ENCODE assay signal across 7 mouse cellular contexts in the genomic region with DNA sequence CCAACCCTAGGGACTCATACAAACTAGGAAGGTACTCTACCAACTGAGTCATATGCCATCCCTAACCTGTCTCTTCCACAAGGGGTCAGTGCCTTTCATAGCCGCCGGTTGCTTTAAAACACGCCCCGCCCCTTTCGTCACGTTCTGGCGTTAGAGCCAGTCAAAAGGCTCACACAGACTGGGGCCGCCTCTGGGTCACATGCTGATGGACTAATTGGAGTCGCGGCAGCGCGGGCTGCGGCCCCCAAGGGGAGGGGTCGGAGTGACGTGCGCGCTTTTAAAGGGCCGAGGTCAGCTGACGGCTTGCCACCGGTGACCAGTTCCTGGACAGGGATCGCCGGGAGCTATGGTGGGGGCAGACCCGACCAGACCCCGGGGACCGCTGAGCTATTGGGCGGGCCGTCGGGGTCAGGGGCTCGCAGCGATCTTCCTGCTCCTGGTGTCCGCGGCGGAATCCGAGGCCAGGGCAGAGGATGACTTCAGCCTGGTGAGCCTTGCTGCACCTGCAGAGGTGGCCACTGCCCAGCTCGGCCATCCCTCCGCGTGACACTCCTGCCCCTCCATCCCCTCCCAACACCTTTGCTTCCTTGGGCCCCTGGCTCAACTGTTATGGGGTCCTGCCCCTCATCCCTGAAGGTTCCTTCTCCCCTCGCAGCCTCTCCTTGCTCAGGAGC. TPM values are rescaled to one million over a fixed set of nuclear protein-coding genes. Genes with fewer than 3 reads are reported as not detected.
DNase-seq lines count a peak whose midpoint lies in the region; ATAC-seq and TF ChIP-seq lines count a peak whose summit lies in the region.

A gene (plus strand): TSS at position 193 of the 674 bp plus-strand sequence.

- peak within 1 kb of the TSS; percentile 82 for H3K4me3 ChIP-seq in embryonic facial prominence, embryonic 10.5 days
- H3K4me3 ChIP-seq in intestine, postnatal 0 days (ENCODE audit: low read depth, low read length) = peak within 1 kb of the TSS; percentile 77
- H3K4me3 ChIP-seq in midbrain, embryonic 12.5 days = peak within 1 kb of the TSS; percentile 72
- H3K4me3 ChIP-seq in small intestine, adult 2 months (ENCODE audit: low read depth, low read length) = peak within 1 kb of the TSS; percentile 81

- peak within 1 kb of the TSS; percentile 77 for H3K9ac ChIP-seq in intestine, postnatal 0 days (ENCODE audit: low read depth, low read length)
- peak within 1 kb of the TSS; percentile 83 for H3K9ac ChIP-seq in midbrain, embryonic 12.5 days (replicated peaks)

- intact Hi-C loops in left cerebral cortex, postnatal 4 days (cut with DNase I) = no loop called here

- H3K27ac ChIP-seq in embryonic facial prominence, embryonic 10.5 days (replicated peaks) = peak within 1 kb of the TSS; percentile 85
- peak within 1 kb of the TSS; percentile 80 for H3K27ac ChIP-seq in intestine, postnatal 0 days (ENCODE audit: low read depth, low read length)
- H3K27ac ChIP-seq in midbrain, embryonic 12.5 days (replicated peaks) = 0 out of 2 replicates have a peak within 1 kb of the TSS, but pooled peaks have one; percentile 15
- peak within 1 kb of the TSS; percentile 10; the same call in 1 of the 2 replicates for H3K27ac ChIP-seq in small intestine, adult 2 months (ENCODE audit: insufficient read depth, low read depth, low read length)

- under 1% methylated on average over 38 of the region's 38 CpGs for WGBS in embryonic facial prominence, embryonic 10.5 days
- under 1% methylated on average over 34 of the region's 38 CpGs for WGBS in intestine, postnatal 0 days
- under 1% methylated on average over 37 of the region's 38 CpGs for WGBS in midbrain, embryonic 12.5 days
- WGBS in small intestine, adult 2 months = under 1% methylated on average over 38 of the region's 38 CpGs

- peaks cover 37% of the 10 kb centered on the region for H3K4me1 ChIP-seq in embryonic facial prominence, embryonic 10.5 days
- no peaks in the 10 kb centered on the region for H3K4me1 ChIP-seq in intestine, postnatal 0 days (replicated peaks; ENCODE audit: control insufficient read depth, insufficient read depth, low read length)
- peaks cover 9% of the 10 kb centered on the region for H3K4me1 ChIP-seq in midbrain, embryonic 12.5 days
- H3K4me1 ChIP-seq in small intestine, adult 2 months (ENCODE audit: control insufficient read depth, insufficient read depth, insufficient read length, low read length) = peaks cover 16% of the 10 kb centered on the region

- peak; percentile 98 for DNase-seq in adrenal gland, postnatal 10 days
- peak; percentile 97 for DNase-seq in embryonic facial prominence, embryonic 10.5 days (ENCODE audit: low spot score)
- DNase-seq in gonadal fat pad, adult 2 months (ENCODE audit: low read depth) = peak; percentile 85
- peak; percentile 99 for DNase-seq in left cerebral cortex, postnatal 4 days

- TF ChIP-seq POLR2A in small intestine, adult 2 months (IDR thresholded peaks at IDR 0.05; ENCODE audit: low read depth, low read length) = peak; percentile 84; the same call in 1 of the 2 replicates

- TF ChIP-seq CTCF in intestine, postnatal 0 days (IDR thresholded peaks at IDR 0.05; ENCODE audit: low read depth) = peak; percentile 91
- TF ChIP-seq CTCF in small intestine, adult 2 months (IDR thresholded peaks at IDR 0.05; ENCODE audit: extremely low read depth, insufficient read length, insufficient replicate concordance, low read depth, low read length) = peak; percentile 64; the same call in 1 of the 2 replicates

- H3K27me3 ChIP-seq in embryonic facial prominence, embryonic 10.5 days (replicated peaks; ENCODE audit: low read depth, poor library complexity, severe bottlenecking) = 0 out of 2 replicates have a peak, but pooled peaks cover 4% of the 10 kb centered on the region
- no peaks in the 10 kb centered on the region for H3K27me3 ChIP-seq in intestine, postnatal 0 days (replicated peaks; ENCODE audit: control insufficient read depth, insufficient read depth, low read length)
- peaks cover 3% of the 10 kb centered on the region; the same call in 1 of the 2 replicates for H3K27me3 ChIP-seq in midbrain, embryonic 12.5 days
- no peaks in the 10 kb centered on the region for H3K27me3 ChIP-seq in small intestine, adult 2 months (ENCODE audit: control insufficient read depth, insufficient read depth, low read length)

- ATAC-seq in intestine, postnatal 0 days = peak; percentile 95
- peak; percentile 98 for ATAC-seq in midbrain, embryonic 12.5 days (ENCODE audit: low FRiP score, low read depth)

- H3K4me2 ChIP-seq in intestine, postnatal 0 days (replicated peaks; ENCODE audit: low read depth) = peak within 1 kb of the TSS; percentile 95
- H3K4me2 ChIP-seq in midbrain, embryonic 12.5 days (replicated peaks) = peak within 1 kb of the TSS; percentile 98

- peaks cover 12% of the 10 kb centered on the region; the same call in 1 of the 2 replicates for H3K36me3 ChIP-seq in embryonic facial prominence, embryonic 10.5 days (replicated peaks)
- peaks cover 43% of the 10 kb centered on the region for H3K36me3 ChIP-seq in intestine, postnatal 0 days (ENCODE audit: control insufficient read depth, insufficient read depth)
- peaks cover 8% of the 10 kb centered on the region; the same call in 1 of the 2 replicates for H3K36me3 ChIP-seq in midbrain, embryonic 12.5 days
- peaks cover 33% of the 10 kb centered on the region for H3K36me3 ChIP-seq in small intestine, adult 2 months (ENCODE audit: control insufficient read depth, insufficient read depth, low read length)

- H3K9me3 ChIP-seq in embryonic facial prominence, embryonic 10.5 days = no peaks in the 10 kb centered on the region
- no peaks in the 10 kb centered on the region for H3K9me3 ChIP-seq in intestine, postnatal 0 days (ENCODE audit: control insufficient read depth)
- H3K9me3 ChIP-seq in midbrain, embryonic 12.5 days = no peaks in the 10 kb centered on the region

RNA-seq across cellular contexts. Expression of the gene that starts here (rescaled TPM):
- total RNA-seq in adrenal gland, postnatal 10 days (2021) = 10 to 100 TPM; 18.6 to 24.2 TPM
- 14.0 and 19.3 TPM in 2 replicates for polyA plus RNA-seq in embryonic facial prominence, embryonic 10.5 days (2016; fragmentation: Nextera tagmentation; extraction: Ambion mirVana)
- 113 and 155 TPM in 2 replicates for polyA plus RNA-seq in gonadal fat pad, adult 2 months (2012; rRNA removed)
- 522 and 580 TPM in 2 replicates for polyA plus RNA-seq in intestine, postnatal 0 days (2015; fragmentation: Nextera tagmentation; extraction: Ambion mirVana)
- total RNA-seq in left cerebral cortex, postnatal 4 days (2021) = 10 to 100 TPM; 18.8 to 19.1 TPM
- polyA plus RNA-seq in midbrain, embryonic 12.5 days (2016; fragmentation: Nextera tagmentation; extraction: Ambion mirVana) = 20.4 and 20.7 TPM in 2 replicates
- polyA plus RNA-seq in small intestine, adult 2 months (2012; rRNA removed) = 21.2 and 68.8 TPM in 2 replicates

Comparison
In these comparisons a context has a peak if more than half of its experiments do, and no peak if none do; other contexts are left out.
1. Peak in every context shown above with its lines: DNase-seq, ATAC-seq, H3K4me3 ChIP-seq and H3K27ac ChIP-seq.
2. H3K27ac ChIP-seq: peak in every context shown above with its lines; median percentile 85 in embryonic facial prominence, embryonic 10.5 days; 80 in intestine, postnatal 0 days; 15 in midbrain, embryonic 12.5 days; 10 in small intestine, adult 2 months.